Mouse (Mus musculus) MEL (cell line): ENCODE data around the gene Kifc1. TPM values are rescaled to one million over a fixed set of nuclear protein-coding genes. Genes with fewer than 3 reads are reported as not detected.
A peak's percentile ranks its signal among the peaks of the same experiment; 100 is the strongest.
"Not testable (repeated sequence)": the region's sequence is repeated elsewhere in the genome, so short reads cannot be mapped to it uniquely, and the experiment has no call there.

Experiments
- DNase-seq: peaks from one replicate; pipeline ENCODE4 v3.0.0; 2011; ENCODE audit warnings: low read depth, low spot score
- H3K27ac ChIP-seq: 2 replicates; pipeline ENCODE4 v1.5.1; 2012; ENCODE audit warnings: low read depth, mild to moderate bottlenecking, control low read depth, low read length, moderate library complexity; ENCODE audit not compliant: control insufficient read depth
- H3K27me3 ChIP-seq, 2 experiments: fragments of 150-350 bp in 1 of 2; sonication (generic) in 1 of 2; 2 replicates each; pipeline ENCODE4 v1.6.1; 2012; ENCODE audit warnings: low read length in 2 of 2, mild to moderate bottlenecking in 2 of 2, improper control_type of control experiment in 1 of 2, moderate library complexity in 1 of 2; ENCODE audit not compliant: insufficient read depth in 2 of 2, control insufficient read depth in 1 of 2
- H3K36me3 ChIP-seq, 2 experiments: 2 replicates each; pipeline ENCODE4 v1.6.1; 2012 to 2014; ENCODE audit warnings: low read length in 2 of 2, improper control_type of control experiment in 1 of 2, inconsistent platforms in 1 of 2, mild to moderate bottlenecking in 1 of 2; ENCODE audit not compliant: insufficient read depth in 2 of 2, control insufficient read depth in 1 of 2
- H3K4me1 ChIP-seq, 2 experiments: fragments of 150-350 bp in 1 of 2; sonication (generic) in 1 of 2; 2 replicates each; pipeline ENCODE4 v1.6.1; 2012; ENCODE audit warnings: low read length in 2 of 2, improper control_type of control experiment in 1 of 2, mild to moderate bottlenecking in 1 of 2; ENCODE audit not compliant: insufficient read depth in 2 of 2, control insufficient read depth in 1 of 2
- H3K4me3 ChIP-seq, 2 experiments: fragments of 150-350 bp in 1 of 2; sonication (generic) in 1 of 2; 2 replicates each; pipeline ENCODE4 v1.5.1; 2012; ENCODE audit warnings: low read depth in 2 of 2, low read length in 2 of 2, mild to moderate bottlenecking in 2 of 2, moderate library complexity in 2 of 2, control low read depth in 1 of 2, improper control_type of control experiment in 1 of 2; ENCODE audit not compliant: control insufficient read depth in 1 of 2, insufficient read depth in 1 of 2
- H3K79me2 ChIP-seq: 2 replicates; pipeline ENCODE4 v1.6.1; 2012; ENCODE audit warnings: mild to moderate bottlenecking, low read length, moderate library complexity; ENCODE audit not compliant: control insufficient read depth, poor library complexity, insufficient read depth
- H3K9ac ChIP-seq: 2 replicates; pipeline ENCODE4 v1.6.1; 2012; ENCODE audit warnings: low read depth, mild to moderate bottlenecking, control low read depth, low read length, moderate library complexity; ENCODE audit not compliant: control insufficient read depth, poor library complexity, severe bottlenecking
- H3K9me3 ChIP-seq: fragments of 150-350 bp; sonication (generic); replicated peaks from 2 replicates; pipeline ENCODE4 v1.6.1; 2012; ENCODE audit warnings: mild to moderate bottlenecking, low read length, improper control_type of control experiment, moderate library complexity; ENCODE audit not compliant: insufficient read depth
- CTCF ChIP-seq, 3 experiments: IDR thresholded peaks in 2 of 3; conservative IDR thresholded peaks in 1 of 3; 2 replicates each; pipeline ENCODE4 v1.5.1; 2011 to 2012; ENCODE audit warnings: low read length in 3 of 3, low read depth in 2 of 3, mild to moderate bottlenecking in 2 of 3, improper control_type of control experiment in 1 of 3, inconsistent platforms in 1 of 3, mixed read lengths in 1 of 3, moderate library complexity in 1 of 3; ENCODE audit not compliant: control insufficient read depth in 1 of 3, insufficient read depth in 1 of 3, poor library complexity in 1 of 3, severe bottlenecking in 1 of 3
- ETS1 ChIP-seq: IDR thresholded peaks from 2 replicates; pipeline ENCODE4 v1.6.1; 2012; ENCODE audit warnings: low read depth, mild to moderate bottlenecking, inconsistent platforms, low read length, improper control_type of control experiment, moderate library complexity
- HCFC1 ChIP-seq: IDR thresholded peaks from 2 replicates; pipeline ENCODE4 v1.6.1; 2012; ENCODE audit warnings: low read depth, mild to moderate bottlenecking, inconsistent platforms, low read length, improper control_type of control experiment, moderate library complexity
- JUND ChIP-seq: IDR thresholded peaks from 2 replicates; pipeline ENCODE4 v1.6.1; 2011; ENCODE audit warnings: low read depth, mild to moderate bottlenecking, improper control_type of control experiment, low read length
- MAX ChIP-seq: IDR thresholded peaks from 2 replicates; pipeline ENCODE4 v1.6.1; 2011; ENCODE audit warnings: low read length, improper control_type of control experiment
- MAZ ChIP-seq: IDR thresholded peaks from 2 replicates; pipeline ENCODE4 v1.6.1; 2012; ENCODE audit warnings: low read depth, mild to moderate bottlenecking, inconsistent platforms, low read length, improper control_type of control experiment
- POLR2A ChIP-seq, 2 experiments: IDR thresholded peaks; 2 replicates each; pipeline ENCODE4 v1.6.1; 2011 to 2012; ENCODE audit warnings: low read length in 2 of 2, mild to moderate bottlenecking in 2 of 2, control low read depth in 1 of 2, improper control_type of control experiment in 1 of 2, low read depth in 1 of 2, moderate library complexity in 1 of 2; ENCODE audit not compliant: control insufficient read depth in 1 of 2, insufficient read depth in 1 of 2, poor library complexity in 1 of 2
- POLR2AphosphoS2 ChIP-seq: IDR thresholded peaks from 2 replicates; pipeline ENCODE4 v1.6.1; 2011; ENCODE audit warnings: low read length, improper control_type of control experiment
- SMC3 ChIP-seq: IDR thresholded peaks from 2 replicates; pipeline ENCODE4 v1.6.1; 2011; ENCODE audit warnings: low read depth, low read length, improper control_type of control experiment
- TBP ChIP-seq: IDR thresholded peaks from 2 replicates; pipeline ENCODE4 v1.8.0; 2011; ENCODE audit warnings: low read depth, low read length, improper control_type of control experiment
- UBTF ChIP-seq: IDR thresholded peaks from 2 replicates; pipeline ENCODE4 v1.6.1; 2012; ENCODE audit warnings: low read depth, mild to moderate bottlenecking, inconsistent platforms, low read length, improper control_type of control experiment, moderate library complexity, borderline replicate concordance; ENCODE audit not compliant: insufficient read depth
- ZC3H11A ChIP-seq: IDR thresholded peaks from 2 replicates; pipeline ENCODE4 v1.6.1; 2012; ENCODE audit warnings: low read depth, mild to moderate bottlenecking, inconsistent platforms, low read length, improper control_type of control experiment
- ZNF384 ChIP-seq: IDR thresholded peaks from 2 replicates; pipeline ENCODE4 v1.6.1; 2012; ENCODE audit warnings: low read depth, mild to moderate bottlenecking, inconsistent platforms, low read length, improper control_type of control experiment
- polyA plus RNA-seq, 2 experiments: library from polyadenylated mRNA; stranded (reverse) in 1 of 2; unstranded in 1 of 2; fragments of >175 nt in 1 of 2; fragments of >200 nt in 1 of 2; gene quantifications; 2 replicates each; pipeline versions ENCODE4 v1.2.1 to v1.2.4; 2012; ENCODE audit warnings: low replicate concordance in 2 of 2, low read depth in 1 of 2; ENCODE audit not compliant: insufficient read length in 2 of 2, insufficient read depth in 1 of 2, missing spikeins in 1 of 2
- total RNA-seq: library from RNA; depleted of rRNA; stranded (reverse); fragments of 300-350 nt; gene quantifications from 2 replicates; pipeline ENCODE4 v1.2.3, GENCODE M21; 2012

The Kifc1 gene
- total and polyA plus RNA-seq, 3 experiments: 17.1 to 53.5 TPM; not detected in 1

- Histone ChIP-seq H3K9me3 (no peaks in the 10 kb centered on the region), H3K27ac (no peak overlapping the region), H3K4me1 (peaks cover 5 to 18% of the 10 kb centered on the region in 2 experiments), H3K27me3 (no peaks in the 10 kb centered on the region), H3K9ac (no peak overlapping the region), H3K79me2 (peaks cover 26% of the 10 kb centered on the region), H3K36me3 (peaks cover 0 to 16% of the 10 kb centered on the region in 2 experiments; a peak in 2 of 4 replicates), H3K4me3 (no peak overlapping the region)
- TF ChIP-seq SMC3 (no peak), HCFC1 (no peak), ZC3H11A (no peak)
- no peak for DNase-seq
Observed at GRCm38 (mm10) chr17:33892429-33892828, 2.0 kb upstream of the Kifc1 start.

- peaks cover 0 to 16% of the 10 kb centered on the region in 2 experiments; a peak in 2 of 4 replicates for H3K36me3 ChIP-seq
- not testable (repeated sequence) for H3K27me3 ChIP-seq
Observed at GRCm38 (mm10) chr17:33891892-33892291, 1.4 kb upstream of the Kifc1 start.

GRCm38 (mm10) chr17:33891357-33891756, 896 bp upstream of the Kifc1 start:
- no peak for TF ChIP-seq TBP
- TF ChIP-seq POLR2A (IDR thresholded peaks at IDR 0.05; ENCODE audit: control insufficient read depth in 1 of 2, insufficient read depth in 1 of 2, low read depth in 1 of 2, low read length in 2 of 2, poor library complexity in 1 of 2): no peak
- TF ChIP-seq MAX: no peak
- TF ChIP-seq HCFC1: no peak
- TF ChIP-seq MAZ: no peak
- TF ChIP-seq ETS1: no peak
- TF ChIP-seq UBTF: no peak
- no peak for TF ChIP-seq JUND
- no peak for TF ChIP-seq POLR2AphosphoS2
- peaks cover 27% of the 10 kb centered on the region for H3K79me2 ChIP-seq
- no peak for DNase-seq
- H3K9ac ChIP-seq: 0 out of 2 replicates have a peak overlapping the region, but pooled peaks have one; percentile 8
- H3K36me3 ChIP-seq: peaks cover 0 to 16% of the 10 kb centered on the region in 2 experiments; a peak in 2 of 4 replicates
- no peaks in the 10 kb centered on the region for H3K9me3 ChIP-seq
- peaks cover 4 to 18% of the 10 kb centered on the region in 2 experiments for H3K4me1 ChIP-seq
- H3K27me3 ChIP-seq: no peaks in the 10 kb centered on the region
- no peak overlapping the region for H3K27ac ChIP-seq
- H3K4me3 ChIP-seq: no peak overlapping the region

More at GRCm38 (mm10) chr17:33891892-33892291, 1.4 kb upstream of the Kifc1 start:
- not testable (repeated sequence) for H3K9me3 ChIP-seq, DNase-seq, H3K4me3 ChIP-seq, H3K27ac ChIP-seq, H3K9ac ChIP-seq
- Histone ChIP-seq H3K79me2 (peaks cover 27% of the 10 kb centered on the region), H3K4me1 (peaks cover 4 to 18% of the 10 kb centered on the region in 2 experiments)
- TF ChIP-seq CTCF (IDR thresholded peaks at IDR 0.05 in 2 of 3, conservative IDR thresholded peaks at IDR 0.05 in 1 of 3; ENCODE audit: control insufficient read depth in 1 of 3, insufficient read depth in 1 of 3, low read depth in 2 of 3, low read length in 3 of 3, poor library complexity in 1 of 3, severe bottlenecking in 1 of 3): 0 out of 6 replicates have a peak, but pooled peaks of 2 of the 3 experiments have one; percentile 2 to 9
- peak; percentile 41; the same call in 1 of the 2 replicates for TF ChIP-seq ZNF384
